Mouse (Mus musculus): Measurements from ENCODE around the gene Gria1. TPM values are rescaled to one million over a fixed set of nuclear protein-coding genes. Genes with fewer than 3 reads are reported as not detected.

Gria1 gene
- 5.2 and 5.3 TPM in 2 replicates for polyA plus RNA-seq (2015; fragmentation: Nextera tagmentation; extraction: Ambion mirVana)

- Histone ChIP-seq H3K4me1 (ENCODE audit: control insufficient read depth, insufficient read depth, low read length) (peaks cover 19% of the 10 kb centered on the region), H3K4me3 (ENCODE audit: low read length) (peak within 1 kb of the TSS; percentile 47), H3K4me2 (ENCODE audit: low read depth, low read length) (peak within 1 kb of the TSS; percentile 60), H3K27me3 (ENCODE audit: control insufficient read depth, insufficient read depth, low read length) (no peaks in the 10 kb centered on the region), H3K9me3 (replicated peaks; ENCODE audit: control insufficient read depth, low read length) (no peaks in the 10 kb centered on the region), H3K9ac (ENCODE audit: low read length) (peak within 1 kb of the TSS; percentile 61), H3K36me3 (ENCODE audit: control insufficient read depth, insufficient read depth) (no peaks in the 10 kb centered on the region), H3K27ac (ENCODE audit: low read length) (no peak within 1 kb of the TSS)
- ATAC-seq (replicated peaks; ENCODE audit: extremely low read depth, insufficient read depth, low FRiP score), result no peak
- 56% methylated on average over 6 of the region's 6 CpGs for WGBS
Observed at GRCm38 (mm10) chr11:57011024-57011690, at the start of gene Gria1. Gene Gria1 (plus strand): TSS chr11:57011387.

- Histone ChIP-seq H3K36me3 (ENCODE audit: control insufficient read depth, insufficient read depth) (no peaks in the 10 kb centered on the region), H3K9me3 (replicated peaks; ENCODE audit: control insufficient read depth, low read length) (no peaks in the 10 kb centered on the region), H3K4me1 (ENCODE audit: control insufficient read depth, insufficient read depth, low read length) (no peaks in the 10 kb centered on the region), H3K4me3 (ENCODE audit: low read length) (no peak overlapping the region), H3K4me2 (ENCODE audit: low read depth, low read length) (no peak overlapping the region), H3K27me3 (ENCODE audit: control insufficient read depth, insufficient read depth, low read length) (no peaks in the 10 kb centered on the region), H3K9ac (ENCODE audit: low read length) (no peak overlapping the region), H3K27ac (ENCODE audit: low read length) (no peak overlapping the region)
- no peak for ATAC-seq (replicated peaks; ENCODE audit: extremely low read depth, insufficient read depth, low FRiP score)
- 78% methylated on average over 3 of the region's 3 CpGs for WGBS
Observed at GRCm38 (mm10) chr11:56961751-56962150, 49.4 kb upstream of the Gria1 start.

- Histone ChIP-seq H3K4me2 (ENCODE audit: low read depth, low read length) (no peak overlapping the region), H3K27ac (ENCODE audit: low read length) (no peak overlapping the region), H3K4me3 (ENCODE audit: low read length) (no peak overlapping the region), H3K9ac (ENCODE audit: low read length) (no peak overlapping the region), H3K27me3 (ENCODE audit: control insufficient read depth, insufficient read depth, low read length) (no peaks in the 10 kb centered on the region), H3K36me3 (ENCODE audit: control insufficient read depth, insufficient read depth) (no peaks in the 10 kb centered on the region), H3K4me1 (ENCODE audit: control insufficient read depth, insufficient read depth, low read length) (no peaks in the 10 kb centered on the region), H3K9me3 (replicated peaks; ENCODE audit: control insufficient read depth, low read length) (no peaks in the 10 kb centered on the region)
- 60% methylated on average over 1 of the region's 1 CpGs for WGBS
- ATAC-seq (replicated peaks; ENCODE audit: extremely low read depth, insufficient read depth, low FRiP score), result no peak
Observed at GRCm38 (mm10) chr11:56972814-56973213, 38.4 kb upstream of the Gria1 start.

GRCm38 (mm10) chr11:56984321-56985000 lies 26.7 kb upstream of the Gria1 start:
- no peaks in the 10 kb centered on the region for H3K27me3 ChIP-seq (ENCODE audit: control insufficient read depth, insufficient read depth, low read length)
- ATAC-seq (replicated peaks; ENCODE audit: extremely low read depth, insufficient read depth, low FRiP score), result no peak
- no peak overlapping the region for H3K4me2 ChIP-seq (ENCODE audit: low read depth, low read length)
- no peak overlapping the region for H3K4me3 ChIP-seq (ENCODE audit: low read length)
- no peak overlapping the region for H3K9ac ChIP-seq (ENCODE audit: low read length)
- no peak overlapping the region for H3K27ac ChIP-seq (ENCODE audit: low read length)
- H3K4me1 ChIP-seq (ENCODE audit: control insufficient read depth, insufficient read depth, low read length), result no peaks in the 10 kb centered on the region
- peaks cover 5% of the 10 kb centered on the region for H3K9me3 ChIP-seq (replicated peaks; ENCODE audit: control insufficient read depth, low read length)
- no peaks in the 10 kb centered on the region for H3K36me3 ChIP-seq (ENCODE audit: control insufficient read depth, insufficient read depth)
- WGBS, result 80% methylated on average over 3 of the region's 3 CpGs

GRCm38 (mm10) chr11:56985457-56985856 lies 25.7 kb upstream of the Gria1 start:
- no peaks in the 10 kb centered on the region for H3K4me1 ChIP-seq (ENCODE audit: control insufficient read depth, insufficient read depth, low read length)
- H3K9me3 ChIP-seq (replicated peaks; ENCODE audit: control insufficient read depth, low read length), result peaks cover 2% of the 10 kb centered on the region; the same call in 1 of the 2 replicates
- H3K27ac ChIP-seq (ENCODE audit: low read length), result no peak overlapping the region
- no peaks in the 10 kb centered on the region for H3K36me3 ChIP-seq (ENCODE audit: control insufficient read depth, insufficient read depth)
- no peak overlapping the region for H3K4me2 ChIP-seq (ENCODE audit: low read depth, low read length)
- no peak overlapping the region for H3K9ac ChIP-seq (ENCODE audit: low read length)
- no peak overlapping the region for H3K4me3 ChIP-seq (ENCODE audit: low read length)
- no peak for ATAC-seq (replicated peaks; ENCODE audit: extremely low read depth, insufficient read depth, low FRiP score)
- WGBS, result 42% methylated on average over 4 of the region's 4 CpGs
- H3K27me3 ChIP-seq (ENCODE audit: control insufficient read depth, insufficient read depth, low read length), result no peaks in the 10 kb centered on the region

GRCm38 (mm10) chr11:56999601-57000001 lies 11.6 kb upstream of the Gria1 start:
- H3K4me2 ChIP-seq (ENCODE audit: low read depth, low read length), result no peak overlapping the region
- no peaks in the 10 kb centered on the region for H3K9me3 ChIP-seq (replicated peaks; ENCODE audit: control insufficient read depth, low read length)
- peak; percentile 72 for ATAC-seq (replicated peaks; ENCODE audit: extremely low read depth, insufficient read depth, low FRiP score)
- no peaks in the 10 kb centered on the region for H3K27me3 ChIP-seq (ENCODE audit: control insufficient read depth, insufficient read depth, low read length)
- 28% methylated on average over 3 of the region's 3 CpGs for WGBS
- H3K4me3 ChIP-seq (ENCODE audit: low read length), result no peak overlapping the region
- H3K4me1 ChIP-seq (ENCODE audit: control insufficient read depth, insufficient read depth, low read length), result peaks cover 8% of the 10 kb centered on the region; the same call in 1 of the 2 replicates
- H3K36me3 ChIP-seq (ENCODE audit: control insufficient read depth, insufficient read depth), result no peaks in the 10 kb centered on the region
- H3K9ac ChIP-seq (ENCODE audit: low read length), result no peak overlapping the region
- H3K27ac ChIP-seq (ENCODE audit: low read length), result peak overlapping the region; percentile 46; the same call in 1 of the 2 replicates

- Histone ChIP-seq H3K9ac (ENCODE audit: low read length) (no peak overlapping the region), H3K9me3 (replicated peaks; ENCODE audit: control insufficient read depth, low read length) (no peaks in the 10 kb centered on the region), H3K27ac (ENCODE audit: low read length) (no peak overlapping the region), H3K4me1 (ENCODE audit: control insufficient read depth, insufficient read depth, low read length) (peaks cover 38% of the 10 kb centered on the region), H3K27me3 (ENCODE audit: control insufficient read depth, insufficient read depth, low read length) (no peaks in the 10 kb centered on the region), H3K4me2 (ENCODE audit: low read depth, low read length) (no peak overlapping the region), H3K4me3 (ENCODE audit: low read length) (no peak overlapping the region), H3K36me3 (ENCODE audit: control insufficient read depth, insufficient read depth) (no peaks in the 10 kb centered on the region)
- WGBS, result 62% methylated on average over 3 of the region's 3 CpGs
- ATAC-seq (replicated peaks; ENCODE audit: extremely low read depth, insufficient read depth, low FRiP score), result no peak
Observed at GRCm38 (mm10) chr11:57004611-57005010, 6.6 kb upstream of the Gria1 start.

- Histone ChIP-seq H3K27ac (ENCODE audit: low read length) (peak overlapping the region; percentile 0; the same call in 1 of the 2 replicates), H3K9ac (ENCODE audit: low read length) (no peak overlapping the region), H3K36me3 (ENCODE audit: control insufficient read depth, insufficient read depth) (no peaks in the 10 kb centered on the region), H3K4me2 (ENCODE audit: low read depth, low read length) (no peak overlapping the region), H3K27me3 (ENCODE audit: control insufficient read depth, insufficient read depth, low read length) (no peaks in the 10 kb centered on the region), H3K9me3 (replicated peaks; ENCODE audit: control insufficient read depth, low read length) (no peaks in the 10 kb centered on the region), H3K4me3 (ENCODE audit: low read length) (no peak overlapping the region), H3K4me1 (ENCODE audit: control insufficient read depth, insufficient read depth, low read length) (peaks cover 35% of the 10 kb centered on the region)
- WGBS, result 44% methylated on average over 7 of the region's 7 CpGs
- ATAC-seq (replicated peaks; ENCODE audit: extremely low read depth, insufficient read depth, low FRiP score), result no peak
Observed at GRCm38 (mm10) chr11:57005341-57005740, 5.8 kb upstream of the Gria1 start.

GRCm38 (mm10) chr11:57007790-57008189 lies 3.4 kb upstream of the Gria1 start:
- peak; percentile 81 for ATAC-seq (replicated peaks; ENCODE audit: extremely low read depth, insufficient read depth, low FRiP score)
- WGBS, result 25% methylated on average over 4 of the region's 4 CpGs

More at GRCm38 (mm10) chr11:57007790-57008189, 3.4 kb upstream of the Gria1 start:
- peaks cover 35% of the 10 kb centered on the region for H3K4me1 ChIP-seq (ENCODE audit: control insufficient read depth, insufficient read depth, low read length)
- H3K27ac ChIP-seq (ENCODE audit: low read length), result peak overlapping the region; percentile 71
- no peaks in the 10 kb centered on the region for H3K36me3 ChIP-seq (ENCODE audit: control insufficient read depth, insufficient read depth)
- H3K4me3 ChIP-seq (ENCODE audit: low read length), result no peak overlapping the region
- 0 out of 2 replicates have a peak overlapping the region, but pooled peaks have one; percentile 8 for H3K4me2 ChIP-seq (ENCODE audit: low read depth, low read length)
- no peak overlapping the region for H3K9ac ChIP-seq (ENCODE audit: low read length)
- H3K9me3 ChIP-seq (replicated peaks; ENCODE audit: control insufficient read depth, low read length), result no peaks in the 10 kb centered on the region
- H3K27me3 ChIP-seq (ENCODE audit: control insufficient read depth, insufficient read depth, low read length), result no peaks in the 10 kb centered on the region

Measured in heart, embryonic 16.5 days (tissue).